Mouse (Mus musculus) kidney, postnatal 0 days (tissue): ENCODE results near the gene Epn3. TPM values are rescaled to one million over a fixed set of nuclear protein-coding genes. Genes with fewer than 3 reads are reported as not detected.
A peak's percentile ranks its signal among the peaks of the same experiment; 100 is the strongest.

Source experiments
- ATAC-seq: fragments of 200-750 bp; cut with Nextera tagmentation; replicated peaks from 2 replicates; pipeline ENCODE4 v1.8.0; 2017; ENCODE audit warnings: low read depth, moderate number of reproducible peaks, moderate TSS enrichment, moderate library complexity; ENCODE audit not compliant: low FRiP score
- DNase-seq: peaks from one replicate; pipeline ENCODE4 v3.0.0-alpha.2; 2016; ENCODE audit warnings: low spot score
- H3K27ac ChIP-seq: fragments of 300-500 bp; sonication (generic); 2 replicates; pipeline ENCODE4 v1.5.1; 2014; ENCODE audit warnings: mild to moderate bottlenecking
- H3K27me3 ChIP-seq: fragments of 300-500 bp; sonication (generic); 2 replicates; pipeline ENCODE4 v1.6.1; 2014; ENCODE audit warnings: low read length, mixed read lengths; ENCODE audit not compliant: insufficient read depth
- H3K36me3 ChIP-seq: fragments of 300-500 bp; sonication (generic); 2 replicates; pipeline ENCODE4 v1.6.1; 2014; ENCODE audit warnings: low read length, mixed read lengths; ENCODE audit not compliant: insufficient read depth
- H3K4me1 ChIP-seq: fragments of 300-500 bp; sonication (generic); replicated peaks from 2 replicates; pipeline ENCODE4 v1.6.1; 2014; ENCODE audit warnings: antibody characterized with exemption, low read length, mixed read lengths; ENCODE audit not compliant: insufficient read depth
- H3K4me2 ChIP-seq: fragments of 300-500 bp; sonication (generic); 2 replicates; pipeline ENCODE4 v1.6.1; 2014; ENCODE audit warnings: mild to moderate bottlenecking, low read length, moderate library complexity, mixed read lengths
- H3K4me3 ChIP-seq: fragments of 300-500 bp; sonication (generic); replicated peaks from 2 replicates; pipeline ENCODE4 v1.5.1; 2014; ENCODE audit warnings: low read depth, low read length
- H3K9ac ChIP-seq: fragments of 300-500 bp; sonication (generic); 2 replicates; pipeline ENCODE4 v1.6.1; 2014; ENCODE audit warnings: low read depth, low read length
- H3K9me3 ChIP-seq: fragments of 300-500 bp; sonication (generic); replicated peaks from 2 replicates; pipeline ENCODE4 v1.6.1; 2016; ENCODE audit warnings: low read length, inconsistent platforms, mixed read lengths
- CTCF ChIP-seq: IDR thresholded peaks from 2 replicates; pipeline ENCODE4 v1.5.1; 2016; ENCODE audit warnings: antibody characterized with exemption, low read depth, mild to moderate bottlenecking, moderate library complexity
- WGBS: fragments of 180-500 bp; shearing (Covaris S2); extraction: QIAGEN DNeasy Blood & Tissue Kit; methylation state at CpG from one replicate; pipeline ENCODE4 v1.1.7; 2014; 5-methylcytosine and 5-hydroxymethylcytosine counted together
- polyA plus RNA-seq: library from polyadenylated mRNA; unstranded; fragments of >200 nt; fragmentation: Nextera tagmentation; extraction: Ambion mirVana; gene quantifications from 2 replicates; pipeline ENCODE4 v1.2.1, GENCODE M21; 2015

The Epn3 gene
- polyA plus RNA-seq, 1 experiment from 2014 or later, result 37.5 TPM

DNA sequence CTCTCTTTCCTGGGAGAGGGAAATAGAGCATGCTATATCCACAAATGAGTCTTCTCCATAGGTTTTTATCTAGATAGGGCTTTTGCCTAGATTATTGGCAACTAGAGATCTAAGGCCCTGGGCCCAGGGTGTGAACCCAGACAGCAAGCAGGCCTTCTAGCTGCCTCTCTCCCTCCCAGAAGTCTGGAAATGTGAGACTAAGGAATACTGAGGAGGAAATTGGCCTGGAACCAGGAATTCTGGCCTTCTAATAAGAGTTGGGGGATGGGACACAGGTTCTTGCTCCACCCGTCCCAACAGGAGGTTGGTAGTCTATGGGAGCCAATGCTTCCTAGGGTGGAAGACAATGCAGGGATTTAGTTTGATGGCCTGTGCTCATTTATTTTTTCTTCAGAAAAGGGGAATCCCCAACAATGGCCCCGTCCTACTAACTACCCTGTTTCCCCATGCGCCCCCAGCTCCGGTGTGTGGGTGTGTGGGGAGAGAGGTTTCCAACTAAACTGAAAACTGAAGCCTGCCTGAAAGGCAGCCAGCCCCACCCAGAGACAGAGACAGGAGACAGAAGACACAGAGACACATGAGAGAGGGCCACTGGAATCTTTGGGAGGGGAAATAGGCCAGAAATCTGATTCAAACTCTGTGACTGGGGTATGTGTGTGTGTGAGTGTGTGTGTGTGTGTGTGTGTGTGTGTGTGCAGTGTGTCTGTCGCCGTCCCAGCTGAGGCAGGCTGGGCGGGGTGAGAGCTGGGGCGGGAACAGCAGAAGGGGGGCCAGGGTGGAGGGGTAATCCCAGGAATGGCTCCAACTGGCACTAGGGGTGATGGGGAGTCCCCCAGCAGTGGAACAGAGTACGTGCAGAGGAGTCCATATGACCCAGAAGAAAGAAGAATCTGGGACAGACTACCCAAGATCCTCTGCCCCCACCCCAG is 30.4 kb downstream of the Epn3 start:
- 0 out of 2 replicates have a peak overlapping the region, but pooled peaks have one; percentile 19 for H3K27ac ChIP-seq
- no peaks in the 10 kb centered on the region for H3K36me3 ChIP-seq
- ATAC-seq (no peak), DNase-seq (no peak)
- 42% methylated on average over 8 of the region's 9 CpGs for WGBS
- H3K4me2 ChIP-seq, result no peak overlapping the region
- peaks cover 35% of the 10 kb centered on the region for H3K4me1 ChIP-seq
- no peak for TF ChIP-seq CTCF
- H3K4me3 ChIP-seq, result no peak overlapping the region
- H3K9ac ChIP-seq, result no peak overlapping the region
- no peaks in the 10 kb centered on the region for H3K9me3 ChIP-seq
- H3K27me3 ChIP-seq, result no peaks in the 10 kb centered on the region

GRCm38 (mm10) chr11:94468582-94469064 is 31.2 kb downstream of the Epn3 start:
- H3K9ac ChIP-seq, result no peak overlapping the region
- ATAC-seq (no peak; the same call in 1 of the 2 replicates), DNase-seq (no peak)
- 34% methylated on average over 4 of the region's 4 CpGs for WGBS
- H3K36me3 ChIP-seq, result no peaks in the 10 kb centered on the region
- no peaks in the 10 kb centered on the region for H3K27me3 ChIP-seq
- peaks cover 35% of the 10 kb centered on the region for H3K4me1 ChIP-seq
- no peak for TF ChIP-seq CTCF
- no peak overlapping the region for H3K4me3 ChIP-seq
- no peak overlapping the region for H3K27ac ChIP-seq
- H3K9me3 ChIP-seq, result no peaks in the 10 kb centered on the region
- H3K4me2 ChIP-seq, result no peak overlapping the region

- H3K4me1 ChIP-seq, result peaks cover 18% of the 10 kb centered on the region
- 90% methylated on average over 16 of the region's 17 CpGs for WGBS
- H3K27ac ChIP-seq, result no peak overlapping the region
- H3K4me3 ChIP-seq, result no peak overlapping the region
- DNase-seq (no peak), ATAC-seq (no peak)
- H3K27me3 ChIP-seq, result no peaks in the 10 kb centered on the region
- no peaks in the 10 kb centered on the region for H3K36me3 ChIP-seq
- no peak for TF ChIP-seq CTCF
- H3K9me3 ChIP-seq, result no peaks in the 10 kb centered on the region
- H3K9ac ChIP-seq, result no peak overlapping the region
- H3K4me2 ChIP-seq, result no peak overlapping the region
Measured at GRCm38 (mm10) chr11:94466333-94466855, 33.4 kb downstream of the Epn3 start.

DNA sequence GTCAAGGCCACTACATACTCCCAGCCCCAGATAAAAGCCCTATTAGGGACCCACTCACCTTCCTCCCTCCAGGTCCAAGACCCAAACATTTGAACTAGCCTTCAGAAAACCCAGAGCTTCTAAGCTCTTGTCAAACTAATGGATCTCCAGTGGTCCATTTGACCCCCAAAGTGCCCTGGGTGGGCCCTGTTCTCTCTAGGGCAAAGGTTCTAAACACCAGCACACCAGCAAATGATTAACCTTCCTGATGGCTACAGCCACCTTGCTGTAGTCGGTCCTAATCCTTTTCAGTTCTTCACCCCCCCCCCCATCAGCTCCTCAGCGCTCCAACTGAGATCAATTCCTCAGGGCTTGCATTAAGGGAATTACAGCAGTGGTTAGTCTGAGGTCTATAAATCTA is 35.6 kb downstream of the Epn3 start:
- DNase-seq (no peak), ATAC-seq (no peak)
- H3K27me3 ChIP-seq, result no peaks in the 10 kb centered on the region
- no peak overlapping the region for H3K4me3 ChIP-seq
- WGBS, result 20% methylated on average over 2 of the region's 2 CpGs
- H3K4me2 ChIP-seq, result no peak overlapping the region
- no peak overlapping the region for H3K27ac ChIP-seq
- no peak for TF ChIP-seq CTCF
- no peaks in the 10 kb centered on the region for H3K36me3 ChIP-seq
- H3K9me3 ChIP-seq, result no peaks in the 10 kb centered on the region
- H3K4me1 ChIP-seq, result peaks cover 12% of the 10 kb centered on the region
- H3K9ac ChIP-seq, result no peak overlapping the region

DNA sequence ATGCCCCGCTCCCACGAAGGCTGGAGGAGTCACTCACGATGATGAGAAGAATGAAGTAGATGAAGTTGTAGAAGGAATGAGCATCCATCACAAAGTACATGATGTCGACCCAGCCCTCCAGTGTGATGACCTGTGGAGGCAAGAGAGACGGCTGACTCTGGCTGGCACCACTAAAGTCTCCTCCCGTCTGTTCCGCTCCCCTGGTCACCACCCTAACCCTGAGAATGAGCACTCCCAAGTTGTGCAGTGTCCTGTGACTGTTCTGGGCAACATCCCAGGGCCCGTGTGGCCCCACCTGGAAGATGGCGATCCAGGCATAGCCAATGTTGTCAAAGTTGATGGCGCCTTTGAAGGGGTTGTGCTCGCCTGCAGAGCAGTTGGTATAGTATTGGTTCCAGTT is 37.9 kb downstream of the Epn3 start:
- Histone ChIP-seq H3K27ac (no peak overlapping the region), H3K4me1 (peaks cover 6% of the 10 kb centered on the region), H3K36me3 (no peaks in the 10 kb centered on the region), H3K27me3 (no peaks in the 10 kb centered on the region), H3K9ac (no peak overlapping the region), H3K4me2 (no peak overlapping the region), H3K4me3 (no peak overlapping the region), H3K9me3 (no peaks in the 10 kb centered on the region)
- ATAC-seq (0 out of 2 replicates have a peak, but pooled peaks have one; percentile 38), DNase-seq (peak; percentile 34)
- TF ChIP-seq CTCF, result no peak
- 60% methylated on average over 11 of the region's 11 CpGs for WGBS

GRCm38 (mm10) chr11:94457001-94457400 is 42.8 kb downstream of the Epn3 start:
- TF ChIP-seq CTCF, result no peak
- H3K9ac ChIP-seq, result no peak overlapping the region
- H3K4me2 ChIP-seq, result no peak overlapping the region
- 77% methylated on average over 15 of the region's 15 CpGs for WGBS
- H3K9me3 ChIP-seq, result no peaks in the 10 kb centered on the region
- ATAC-seq (no peak), DNase-seq (no peak)
- H3K27ac ChIP-seq, result no peak overlapping the region
- peaks cover 6% of the 10 kb centered on the region; the same call in 1 of the 2 replicates for H3K4me1 ChIP-seq
- H3K4me3 ChIP-seq, result no peak overlapping the region
- no peaks in the 10 kb centered on the region for H3K36me3 ChIP-seq
- no peaks in the 10 kb centered on the region for H3K27me3 ChIP-seq
